14 mouse cellular contexts compared by ENCODE assay signal in the genomic region with DNA sequence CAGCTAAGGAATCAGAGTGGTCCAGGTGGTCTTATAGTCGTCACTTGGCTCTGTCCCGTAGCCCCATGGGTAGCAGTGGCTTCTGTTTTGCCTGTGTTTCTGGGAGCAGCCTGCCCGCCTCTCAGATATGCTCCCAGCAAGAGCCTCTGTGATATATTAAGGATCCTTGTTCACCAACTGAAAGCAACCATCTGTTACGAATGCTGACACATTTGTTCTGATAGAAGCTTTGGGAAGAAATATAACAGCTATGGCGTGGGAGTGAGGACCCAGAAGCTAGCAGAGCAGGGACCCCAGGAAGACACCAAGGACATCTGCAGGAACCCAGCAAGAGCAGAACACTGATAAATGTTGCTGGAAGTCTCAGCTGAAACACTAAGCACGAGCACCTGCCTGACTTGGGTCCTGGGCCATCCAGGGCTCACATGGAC.
DNase-seq lines count a peak whose midpoint lies in the region; ATAC-seq and TF ChIP-seq lines count a peak whose summit lies in the region.
"Had no signal": no experiment of that assay in that cellular context is flagged by ENCODE, and none has a peak within 500 bp of the region (broad histone marks: within the 10 kb centered on the region; RNA-seq: fewer than 3 reads in every experiment).

No protein-coding gene starts in this region.

- no peak for TF ChIP-seq CTCF in kidney, adult 2 months (conservative IDR thresholded peaks at IDR 0.05; ENCODE audit: insufficient read depth, insufficient read length, low read depth, low read length)

- WGBS in kidney, adult 2 months = 35% methylated on average over 6 of the region's 6 CpGs

- H3K4me1 ChIP-seq in kidney, adult 2 months (ENCODE audit: control insufficient read depth, insufficient read depth, low read length) = no peaks in the 10 kb centered on the region
- H3K4me1 ChIP-seq: limb, embryonic 13.5 days; lung, embryonic 15.5 days had no signal

- no peaks in the 10 kb centered on the region for H3K36me3 ChIP-seq in kidney, adult 2 months (ENCODE audit: control insufficient read depth, insufficient read depth, low read length)
- H3K36me3 ChIP-seq: limb, embryonic 13.5 days; lung, embryonic 15.5 days had no signal

- peak; percentile 2 to 10 for DNase-seq in kidney, postnatal 4 days
- no peak for DNase-seq in kidney, adult 2 months
- DNase-seq in layer of hippocampus, postnatal 14 days (ENCODE audit: low spot score in 2 of 2) = peak; percentile 54 to 74
- peak; percentile 22 to 23 for DNase-seq in right cerebral cortex, postnatal 36 days (ENCODE audit: low spot score in 2 of 2)
- no peak for DNase-seq in T-cell, adult 2 months (ENCODE audit: low spot score)
- no peak for DNase-seq in spleen, postnatal 14 days (ENCODE audit: low spot score in 2 of 2)
- no peak for DNase-seq in heart, adult 9 months (ENCODE audit: low spot score in 2 of 2)
- DNase-seq: adrenal gland, postnatal 36 days; heart, adult 18-20 months; heart, postnatal 4 days had no signal

- no peak overlapping the region for H3K27ac ChIP-seq in kidney, adult 2 months (ENCODE audit: insufficient read depth, low read depth, low read length)
- H3K27ac ChIP-seq: limb, embryonic 13.5 days; lung, embryonic 15.5 days had no signal

- ATAC-seq in frontal cortex, adult (ENCODE audit: low TSS enrichment) = peak; percentile 88
- ATAC-seq: intestine, embryonic 16.5 days had no signal

- no peaks in the 10 kb centered on the region for H3K27me3 ChIP-seq in kidney, adult 2 months (replicated peaks; ENCODE audit: control insufficient read depth, insufficient read depth, low read length)
- H3K27me3 ChIP-seq: limb, embryonic 13.5 days; lung, embryonic 15.5 days had no signal

- no peak for TF ChIP-seq POLR2A in kidney, adult 2 months (IDR thresholded peaks at IDR 0.05; ENCODE audit: low read depth, low read length)

- no peak overlapping the region for H3K4me3 ChIP-seq in kidney, adult 2 months (ENCODE audit: insufficient read depth, low read depth, low read length)
- H3K4me3 ChIP-seq: limb, embryonic 13.5 days; lung, embryonic 15.5 days had no signal

Comparison
In these comparisons a context has a peak if more than half of its experiments do, and no peak if none do; other contexts are left out.
1. DNase-seq: peak in kidney, postnatal 4 days (2 of 2), layer of hippocampus, postnatal 14 days (2 of 2) and right cerebral cortex, postnatal 36 days (2 of 2); none in kidney, adult 2 months (single experiment), T-cell, adult 2 months (single experiment), spleen, postnatal 14 days (0 of 2) and heart, adult 9 months (0 of 2).